Mouse (Mus musculus): ENCODE measurements around the gene Rassf8. TPM values are rescaled to one million over a fixed set of nuclear protein-coding genes. Genes with fewer than 3 reads are reported as not detected.

The Rassf8 gene
- polyA plus RNA-seq, 1 experiment from 2014 or later = 16.6 TPM

GRCm38 (mm10) chr6:145829062-145829835 is 82.7 kb downstream of the Rassf8 start:
- Histone ChIP-seq H3K27me3 (replicated peaks; ENCODE audit: control insufficient read depth, insufficient read depth, low read length) (no peaks in the 10 kb centered on the region), H3K4me3 (ENCODE audit: low read depth, low read length) (no peak overlapping the region), H3K9ac (ENCODE audit: low read depth, low read length) (no peak overlapping the region), H3K4me2 (ENCODE audit: low read depth, low read length) (no peak overlapping the region), H3K9me3 (ENCODE audit: control insufficient read depth, low read length) (no peaks in the 10 kb centered on the region), H3K27ac (replicated peaks; ENCODE audit: low read depth, low read length) (no peak overlapping the region), H3K36me3 (ENCODE audit: control insufficient read depth, insufficient read depth, low read length) (no peaks in the 10 kb centered on the region), H3K4me1 (ENCODE audit: control insufficient read depth, insufficient read depth, low read length) (no peaks in the 10 kb centered on the region)
- WGBS = 61% methylated on average over 16 of the region's 16 CpGs
- ATAC-seq (ENCODE audit: low read depth) (no peak), DNase-seq (ENCODE audit: low spot score) (no peak)

- Histone ChIP-seq H3K27ac (replicated peaks; ENCODE audit: low read depth, low read length) (no peak overlapping the region), H3K4me1 (ENCODE audit: control insufficient read depth, insufficient read depth, low read length) (no peaks in the 10 kb centered on the region), H3K4me2 (ENCODE audit: low read depth, low read length) (peak overlapping the region; percentile 10; the same call in 1 of the 2 replicates), H3K36me3 (ENCODE audit: control insufficient read depth, insufficient read depth, low read length) (no peaks in the 10 kb centered on the region), H3K9me3 (ENCODE audit: control insufficient read depth, low read length) (no peaks in the 10 kb centered on the region), H3K9ac (ENCODE audit: low read depth, low read length) (no peak overlapping the region), H3K27me3 (replicated peaks; ENCODE audit: control insufficient read depth, insufficient read depth, low read length) (no peaks in the 10 kb centered on the region), H3K4me3 (ENCODE audit: low read depth, low read length) (no peak overlapping the region)
- DNase-seq (ENCODE audit: low spot score) (peak; percentile 88), ATAC-seq (ENCODE audit: low read depth) (0 out of 2 replicates have a peak, but pooled peaks have one; percentile 60)
- 16% methylated on average over 8 of the region's 8 CpGs for WGBS
Measured at GRCm38 (mm10) chr6:145830117-145830516, 83.6 kb downstream of the Rassf8 start.

DNA sequence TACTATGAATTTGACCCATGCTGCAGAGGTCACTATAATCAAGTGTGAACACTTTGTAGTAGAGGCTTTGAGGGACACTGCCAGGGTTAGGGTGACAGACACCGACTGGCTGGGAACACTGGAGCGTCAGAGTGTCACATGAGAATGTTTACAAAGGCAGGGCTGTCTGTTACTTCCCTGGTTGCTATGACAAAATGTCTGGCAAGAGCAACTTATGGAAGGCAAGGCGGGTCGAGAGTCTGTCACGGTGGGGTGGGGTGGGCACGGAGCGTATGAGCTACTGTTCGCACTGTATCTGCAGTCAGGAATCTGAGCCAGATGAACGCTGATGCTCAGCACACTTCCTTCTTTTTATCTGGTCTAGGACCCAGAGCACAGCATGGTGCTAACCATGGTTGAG is 84.1 kb downstream of the Rassf8 start:
- Histone ChIP-seq H3K36me3 (ENCODE audit: control insufficient read depth, insufficient read depth, low read length) (no peaks in the 10 kb centered on the region), H3K4me2 (ENCODE audit: low read depth, low read length) (no peak overlapping the region; the same call in 1 of the 2 replicates), H3K4me1 (ENCODE audit: control insufficient read depth, insufficient read depth, low read length) (no peaks in the 10 kb centered on the region), H3K9ac (ENCODE audit: low read depth, low read length) (no peak overlapping the region), H3K9me3 (ENCODE audit: control insufficient read depth, low read length) (no peaks in the 10 kb centered on the region), H3K27ac (replicated peaks; ENCODE audit: low read depth, low read length) (no peak overlapping the region), H3K4me3 (ENCODE audit: low read depth, low read length) (no peak overlapping the region), H3K27me3 (replicated peaks; ENCODE audit: control insufficient read depth, insufficient read depth, low read length) (no peaks in the 10 kb centered on the region)
- DNase-seq (ENCODE audit: low spot score) = peak; percentile 39
- 35% methylated on average over 9 of the region's 9 CpGs for WGBS
- ATAC-seq (ENCODE audit: low read depth) = peak; percentile 55

- H3K36me3 ChIP-seq (ENCODE audit: control insufficient read depth, insufficient read depth, low read length) = no peaks in the 10 kb centered on the region
- no peak for DNase-seq (ENCODE audit: low spot score)
- H3K27me3 ChIP-seq (replicated peaks; ENCODE audit: control insufficient read depth, insufficient read depth, low read length) = no peaks in the 10 kb centered on the region
- H3K4me3 ChIP-seq (ENCODE audit: low read depth, low read length) = no peak overlapping the region
- no peak overlapping the region for H3K4me2 ChIP-seq (ENCODE audit: low read depth, low read length)
- no peak for ATAC-seq (ENCODE audit: low read depth)
- no peak overlapping the region for H3K9ac ChIP-seq (ENCODE audit: low read depth, low read length)
- 71% methylated on average over 8 of the region's 8 CpGs for WGBS
- H3K9me3 ChIP-seq (ENCODE audit: control insufficient read depth, low read length) = no peaks in the 10 kb centered on the region
- no peaks in the 10 kb centered on the region for H3K4me1 ChIP-seq (ENCODE audit: control insufficient read depth, insufficient read depth, low read length)
- no peak overlapping the region for H3K27ac ChIP-seq (replicated peaks; ENCODE audit: low read depth, low read length)
Measured at GRCm38 (mm10) chr6:145832927-145833326, 86.4 kb downstream of the Rassf8 start.

DNA sequence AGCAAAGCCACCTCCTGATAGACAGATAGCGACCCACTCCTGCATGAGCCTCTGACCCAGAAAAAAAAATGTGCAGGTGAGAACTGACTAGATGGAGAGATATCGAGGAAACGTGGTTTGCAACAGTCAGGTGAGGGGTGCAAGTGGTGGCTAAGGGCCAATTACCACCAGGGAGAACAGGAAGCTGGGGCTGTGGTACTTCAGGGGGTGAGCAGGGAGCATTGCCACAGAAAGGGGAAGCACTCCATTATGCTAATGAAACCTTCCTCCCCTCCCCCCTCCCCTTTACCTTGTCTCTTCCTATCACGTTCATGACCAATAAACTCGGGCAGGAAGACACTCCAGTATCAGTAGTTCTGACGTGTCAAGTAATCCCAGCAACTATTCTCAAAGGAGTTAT is 88.8 kb downstream of the Rassf8 start:
- Histone ChIP-seq H3K27ac (replicated peaks; ENCODE audit: low read depth, low read length) (no peak overlapping the region), H3K4me1 (ENCODE audit: control insufficient read depth, insufficient read depth, low read length) (no peaks in the 10 kb centered on the region), H3K4me3 (ENCODE audit: low read depth, low read length) (no peak overlapping the region), H3K27me3 (replicated peaks; ENCODE audit: control insufficient read depth, insufficient read depth, low read length) (no peaks in the 10 kb centered on the region), H3K36me3 (ENCODE audit: control insufficient read depth, insufficient read depth, low read length) (no peaks in the 10 kb centered on the region), H3K4me2 (ENCODE audit: low read depth, low read length) (no peak overlapping the region), H3K9me3 (ENCODE audit: control insufficient read depth, low read length) (no peaks in the 10 kb centered on the region), H3K9ac (ENCODE audit: low read depth, low read length) (no peak overlapping the region)
- ATAC-seq (ENCODE audit: low read depth) = no peak
- no peak for DNase-seq (ENCODE audit: low spot score)
- 47% methylated on average over 6 of the region's 6 CpGs for WGBS

DNA sequence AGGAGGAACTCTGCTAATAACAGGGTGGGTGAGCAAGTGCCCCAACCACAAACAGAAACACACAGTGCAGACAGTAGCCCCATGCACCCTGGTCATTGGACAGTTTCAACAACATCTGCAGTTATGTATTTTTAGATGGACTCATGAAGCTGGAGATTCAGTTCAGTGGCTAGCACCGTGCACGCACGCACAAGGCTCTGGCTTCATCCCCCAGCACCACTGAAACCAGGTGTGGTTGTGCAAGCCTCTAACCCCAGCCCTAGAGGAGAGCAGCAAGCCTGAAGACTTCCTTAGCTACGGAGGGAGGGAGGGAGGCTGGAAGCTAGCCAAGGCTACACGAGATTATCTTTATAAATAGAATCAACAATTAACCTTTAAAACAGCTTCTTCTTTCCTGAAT is 99.1 kb downstream of the Rassf8 start:
- ATAC-seq (ENCODE audit: low read depth) (no peak), DNase-seq (ENCODE audit: low spot score) (no peak)
- no peaks in the 10 kb centered on the region for H3K4me1 ChIP-seq (ENCODE audit: control insufficient read depth, insufficient read depth, low read length)
- H3K27me3 ChIP-seq (replicated peaks; ENCODE audit: control insufficient read depth, insufficient read depth, low read length) = no peaks in the 10 kb centered on the region
- no peak overlapping the region for H3K4me2 ChIP-seq (ENCODE audit: low read depth, low read length)
- H3K4me3 ChIP-seq (ENCODE audit: low read depth, low read length) = no peak overlapping the region
- 61% methylated on average over 5 of the region's 5 CpGs for WGBS
- no peak overlapping the region for H3K9ac ChIP-seq (ENCODE audit: low read depth, low read length)
- H3K36me3 ChIP-seq (ENCODE audit: control insufficient read depth, insufficient read depth, low read length) = no peaks in the 10 kb centered on the region
- no peak overlapping the region for H3K27ac ChIP-seq (replicated peaks; ENCODE audit: low read depth, low read length)
- H3K9me3 ChIP-seq (ENCODE audit: control insufficient read depth, low read length) = no peaks in the 10 kb centered on the region

DNA sequence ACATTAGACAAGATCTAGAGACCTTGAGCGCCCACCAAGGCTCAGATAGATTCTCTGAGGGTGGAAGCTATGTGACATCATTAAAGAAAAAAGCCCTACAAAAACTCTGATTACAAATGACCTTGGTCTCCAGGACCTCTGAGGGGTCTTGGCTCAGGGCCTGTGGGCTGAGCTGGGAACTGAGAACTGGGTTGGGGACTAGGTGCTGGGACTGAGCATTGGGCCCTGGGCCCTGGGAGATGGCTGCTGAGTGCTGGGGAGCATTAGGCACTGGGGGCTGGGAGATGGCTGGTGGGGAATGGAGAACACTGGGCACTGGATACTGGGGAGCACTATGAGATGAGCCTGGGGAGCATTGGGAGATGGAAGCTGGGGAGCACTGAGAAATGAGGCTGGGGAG is 99.5 kb downstream of the Rassf8 start:
- Histone ChIP-seq H3K9ac (ENCODE audit: low read depth, low read length) (no peak overlapping the region), H3K4me2 (ENCODE audit: low read depth, low read length) (no peak overlapping the region)
- WGBS = 85% methylated on average over 1 of the region's 1 CpGs

DNA sequence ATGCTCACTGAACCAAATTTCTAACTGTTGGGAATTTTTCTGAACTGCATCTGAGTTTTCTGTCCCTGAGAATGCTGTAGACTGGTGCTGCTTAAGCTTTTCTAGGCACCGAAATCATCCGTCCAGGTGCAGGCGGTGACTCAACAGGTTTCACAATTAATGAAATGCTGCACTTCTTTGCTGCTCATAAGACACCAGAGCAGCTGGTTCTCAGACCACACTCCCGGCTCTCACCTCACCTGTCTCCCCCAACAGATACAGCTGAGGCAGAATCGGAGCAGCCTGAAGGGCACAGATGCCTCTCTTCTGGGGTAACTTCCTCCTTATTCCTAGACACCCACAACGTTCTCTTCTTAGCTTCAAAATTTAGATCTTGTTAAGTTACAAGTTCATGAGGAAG is 100.4 kb downstream of the Rassf8 start:
- no peaks in the 10 kb centered on the region for H3K27me3 ChIP-seq (replicated peaks; ENCODE audit: control insufficient read depth, insufficient read depth, low read length)
- WGBS = 75% methylated on average over 6 of the region's 6 CpGs
- no peak overlapping the region for H3K9ac ChIP-seq (ENCODE audit: low read depth, low read length)
- H3K4me3 ChIP-seq (ENCODE audit: low read depth, low read length) = no peak overlapping the region
- H3K27ac ChIP-seq (replicated peaks; ENCODE audit: low read depth, low read length) = no peak overlapping the region
- H3K4me2 ChIP-seq (ENCODE audit: low read depth, low read length) = no peak overlapping the region
- H3K9me3 ChIP-seq (ENCODE audit: control insufficient read depth, low read length) = no peaks in the 10 kb centered on the region
- no peaks in the 10 kb centered on the region for H3K4me1 ChIP-seq (ENCODE audit: control insufficient read depth, insufficient read depth, low read length)
- ATAC-seq (ENCODE audit: low read depth) (no peak), DNase-seq (ENCODE audit: low spot score) (no peak)
- H3K36me3 ChIP-seq (ENCODE audit: control insufficient read depth, insufficient read depth, low read length) = no peaks in the 10 kb centered on the region

More for the DNA sequence above, 99.5 kb downstream of the Rassf8 start:
- no peak for ATAC-seq (ENCODE audit: low read depth)
- Histone ChIP-seq H3K27me3 (replicated peaks; ENCODE audit: control insufficient read depth, insufficient read depth, low read length) (no peaks in the 10 kb centered on the region), H3K36me3 (ENCODE audit: control insufficient read depth, insufficient read depth, low read length) (no peaks in the 10 kb centered on the region), H3K27ac (replicated peaks; ENCODE audit: low read depth, low read length) (no peak overlapping the region), H3K4me1 (ENCODE audit: control insufficient read depth, insufficient read depth, low read length) (no peaks in the 10 kb centered on the region), H3K4me3 (ENCODE audit: low read depth, low read length) (no peak overlapping the region), H3K9me3 (ENCODE audit: control insufficient read depth, low read length) (no peaks in the 10 kb centered on the region)
- DNase-seq (ENCODE audit: low spot score) = no peak

DNA sequence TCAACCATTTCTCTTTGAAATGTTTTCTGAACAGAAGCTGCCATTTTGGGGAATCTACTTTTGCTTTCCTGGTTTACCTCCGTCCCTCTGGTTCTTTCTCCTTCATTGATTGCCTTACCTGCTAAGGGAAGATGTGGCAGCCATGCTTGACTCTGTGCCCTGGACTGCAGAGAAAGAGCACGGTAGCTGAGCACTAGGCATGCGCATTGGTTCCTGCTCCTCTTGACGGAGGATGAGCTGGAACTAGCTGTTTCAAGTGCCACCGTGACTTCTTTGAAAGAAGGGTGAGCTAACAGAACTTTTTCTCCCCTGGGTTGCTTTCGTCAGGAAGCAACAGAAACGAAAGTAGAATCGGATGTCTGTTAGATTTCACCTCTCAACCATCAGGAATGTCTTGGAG is 101.1 kb downstream of the Rassf8 start:
- Histone ChIP-seq H3K4me1 (ENCODE audit: control insufficient read depth, insufficient read depth, low read length) (no peaks in the 10 kb centered on the region), H3K9me3 (ENCODE audit: control insufficient read depth, low read length) (no peaks in the 10 kb centered on the region), H3K4me3 (ENCODE audit: low read depth, low read length) (no peak overlapping the region), H3K36me3 (ENCODE audit: control insufficient read depth, insufficient read depth, low read length) (no peaks in the 10 kb centered on the region), H3K27me3 (replicated peaks; ENCODE audit: control insufficient read depth, insufficient read depth, low read length) (no peaks in the 10 kb centered on the region), H3K27ac (replicated peaks; ENCODE audit: low read depth, low read length) (no peak overlapping the region), H3K4me2 (ENCODE audit: low read depth, low read length) (no peak overlapping the region), H3K9ac (ENCODE audit: low read depth, low read length) (no peak overlapping the region)
- WGBS = 85% methylated on average over 8 of the region's 8 CpGs
- DNase-seq (ENCODE audit: low spot score) (no peak), ATAC-seq (ENCODE audit: low read depth) (no peak)

Measured in embryonic facial prominence, embryonic 14.5 days (tissue).